Mouse (Mus musculus) embryonic facial prominence, embryonic 12.5 days (tissue): Measurements from ENCODE around the gene Sugp1. TPM values are rescaled to one million over a fixed set of nuclear protein-coding genes. Genes with fewer than 3 reads are reported as not detected.

Source experiments
- ATAC-seq: fragments of 200-750 bp; cut with Nextera tagmentation; 2 replicates; pipeline ENCODE4 v1.8.0; 2017; ENCODE audit not compliant: insufficient number of reproducible peaks, insufficient read depth, low FRiP score, low TSS enrichment
- H3K27ac ChIP-seq: fragments of 300-500 bp; sonication (generic); 2 replicates; pipeline ENCODE4 v1.5.1; 2016; ENCODE audit warnings: mild to moderate bottlenecking
- H3K27me3 ChIP-seq: fragments of 300-500 bp; sonication (generic); 2 replicates; pipeline ENCODE4 v1.6.1; 2016; ENCODE audit warnings: mild to moderate bottlenecking, moderate library complexity
- H3K36me3 ChIP-seq: fragments of 300-500 bp; sonication (generic); 2 replicates; pipeline ENCODE4 v1.6.1; 2016; ENCODE audit warnings: mild to moderate bottlenecking
- H3K4me1 ChIP-seq: fragments of 300-500 bp; sonication (generic); 2 replicates; pipeline ENCODE4 v1.6.1; 2016
- H3K4me2 ChIP-seq: fragments of 300-500 bp; sonication (generic); replicated peaks from 2 replicates; pipeline ENCODE4 v1.6.1; 2016; ENCODE audit warnings: mild to moderate bottlenecking, moderate library complexity
- H3K4me3 ChIP-seq: fragments of 300-500 bp; sonication (generic); 2 replicates; pipeline ENCODE4 v1.5.1; 2016; ENCODE audit warnings: mild to moderate bottlenecking
- H3K9ac ChIP-seq: fragments of 300-500 bp; sonication (generic); 2 replicates; pipeline ENCODE4 v1.6.1; 2016; ENCODE audit warnings: mild to moderate bottlenecking, moderate library complexity
- H3K9me3 ChIP-seq: fragments of 300-500 bp; sonication (generic); 2 replicates; pipeline ENCODE4 v1.6.1; 2016; ENCODE audit warnings: mild to moderate bottlenecking, moderate library complexity
- WGBS: fragments of 180-500 bp; shearing (Covaris S2); methylation state at CpG from one replicate; pipeline ENCODE4 v1.1.7; 2016; 5-methylcytosine and 5-hydroxymethylcytosine counted together
- microRNA-seq: library from miRNA; unstranded; fragments of <30 nt; microRNA quantifications from one replicate; pipeline ENCODE4, GENCODE M21; 2017
- polyA plus RNA-seq: library from polyadenylated mRNA; unstranded; fragments of >200 nt; fragmentation: Nextera tagmentation; extraction: Ambion mirVana; gene quantifications from 2 replicates; pipeline ENCODE4 v1.2.1, GENCODE M21; 2016

Gene Sugp1
- polyA plus RNA-seq, 1 experiment from 2014 or later, result 55.3 TPM

DNA sequence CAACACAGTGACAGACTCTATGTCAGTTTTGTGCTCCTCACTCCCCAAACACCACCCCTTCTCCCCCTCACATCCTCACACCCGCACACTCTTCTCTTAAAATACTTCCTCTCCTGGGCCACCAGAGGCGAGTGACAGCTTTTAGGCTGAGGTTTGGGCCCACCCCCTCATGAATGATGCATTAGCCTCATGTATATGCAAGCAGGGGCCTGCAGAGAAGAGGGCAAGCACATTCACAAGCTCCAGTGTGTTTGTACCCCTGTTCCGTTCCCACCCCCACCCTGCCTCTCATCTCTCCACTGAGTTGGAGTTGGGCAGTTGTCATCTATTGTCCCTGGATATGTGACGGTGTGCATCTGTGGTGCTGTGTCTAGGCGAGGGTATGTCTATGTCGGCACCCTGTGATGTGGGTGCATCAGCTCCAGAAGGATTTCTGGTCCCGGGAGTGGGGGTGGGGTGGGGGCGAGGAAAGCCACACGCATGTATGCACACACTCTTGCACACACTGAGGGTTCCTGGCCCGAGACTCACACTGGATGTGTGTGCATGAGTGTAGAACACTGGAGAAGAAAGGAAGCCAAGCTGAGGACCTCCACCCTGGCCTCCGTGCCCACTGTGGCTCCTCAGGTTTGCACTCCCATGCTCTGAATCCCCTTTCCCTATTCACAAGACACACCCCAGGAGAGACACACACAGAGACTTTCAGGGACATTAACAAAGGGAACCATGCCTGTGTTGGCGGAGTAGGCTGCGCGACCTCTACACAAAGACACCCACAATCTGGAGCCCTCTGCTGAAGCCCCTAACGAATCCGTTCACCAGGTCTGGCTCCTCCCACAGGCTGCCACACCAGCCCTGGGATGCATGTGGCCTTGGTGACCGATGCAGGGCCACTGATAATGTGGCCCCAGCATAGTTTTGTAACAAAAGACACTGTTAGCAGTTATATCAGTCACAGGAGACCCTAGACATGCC, 76.4 kb downstream of the Sugp1 start:
- peaks cover 3% of the 10 kb centered on the region; the same call in 1 of the 2 replicates for H3K4me1 ChIP-seq
- H3K27ac ChIP-seq, result 0 out of 2 replicates have a peak overlapping the region, but pooled peaks have one; percentile 11
- peak overlapping the region; percentile 9; the same call in 1 of the 2 replicates for H3K4me3 ChIP-seq
- H3K27me3 ChIP-seq, result peaks cover 69% of the 10 kb centered on the region
- no peak for ATAC-seq
- H3K36me3 ChIP-seq, result no peaks in the 10 kb centered on the region
- no peaks in the 10 kb centered on the region for H3K9me3 ChIP-seq
- 10% methylated on average over 17 of the region's 17 CpGs for WGBS
- no peak overlapping the region for H3K9ac ChIP-seq
- H3K4me2 ChIP-seq, result peak overlapping the region; percentile 49; the same call in 1 of the 2 replicates

- peak; percentile 68; the same call in 1 of the 2 replicates for ATAC-seq
- peak within 1 kb of the TSS; percentile 40 for H3K9ac ChIP-seq
- 2% methylated on average over 19 of the region's 19 CpGs for WGBS
- H3K4me2 ChIP-seq, result peak within 1 kb of the TSS; percentile 49
- no peak within 1 kb of the TSS for H3K27ac ChIP-seq
- H3K27me3 ChIP-seq, result peaks cover 54% of the 10 kb centered on the region
- H3K36me3 ChIP-seq, result no peaks in the 10 kb centered on the region
- H3K4me1 ChIP-seq, result peaks cover 3% of the 10 kb centered on the region; the same call in 1 of the 2 replicates
- no peaks in the 10 kb centered on the region for H3K9me3 ChIP-seq
- H3K4me3 ChIP-seq, result peak within 1 kb of the TSS; percentile 25
Measured at GRCm38 (mm10) chr8:70120667-70121066, 78.1 kb downstream of the Sugp1 start, which contains the start of gene Ncan. Ncan (minus strand) TSS chr8:70120873.

Small RNA genes within 50 kb of the gene (microRNA-seq; reads per million reads assigned to microRNA genes)
- gene Mir7066, result not detected

Other genes starting within 250 kb of the Sugp1 start
- gene Gmip, start 234.1 kb upstream of the Sugp1 start, polyA plus RNA-seq, result 9.5 and 10.4 TPM in 2 replicates
- gene Lpar2, start 220.4 kb upstream of the Sugp1 start, polyA plus RNA-seq, result 0.88 and 0.92 TPM in 2 replicates
- 13.4 and 16.0 TPM in 2 replicates for gene Pbx4, start 210.3 kb upstream of the Sugp1 start, polyA plus RNA-seq
- 1.2 TPM in 2 replicates for gene Cilp2, start 155.1 kb upstream of the Sugp1 start, polyA plus RNA-seq
- gene Tssk6, start 140.6 kb upstream of the Sugp1 start, polyA plus RNA-seq, result 4.1 and 5.1 TPM in 2 replicates
- 168 and 171 TPM in 2 replicates for gene Ndufa13, start 140.3 kb upstream of the Sugp1 start, polyA plus RNA-seq
- gene Yjefn3, start 140.1 kb upstream of the Sugp1 start, polyA plus RNA-seq, result 4.8 and 4.9 TPM in 2 replicates
- gene Gatad2a, start 46.4 kb upstream of the Sugp1 start, polyA plus RNA-seq, result 49.8 and 63.0 TPM in 2 replicates
- 64.0 and 65.4 TPM in 2 replicates for gene Mau2, start 79 bp upstream of the Sugp1 start, polyA plus RNA-seq
- gene Tm6sf2, start 30.1 kb downstream of the Sugp1 start, polyA plus RNA-seq, result 0.58 and 1.3 TPM in 2 replicates
- 0.04 and 0.06 TPM in 2 replicates for gene Hapln4, start 40.6 kb downstream of the Sugp1 start, polyA plus RNA-seq
- 4.1 and 6.1 TPM in 2 replicates for gene Ncan, start 78.1 kb downstream of the Sugp1 start, polyA plus RNA-seq
- 24.2 and 25.0 TPM in 2 replicates for gene Nr2c2ap, start 88.5 kb downstream of the Sugp1 start, polyA plus RNA-seq
- 25.8 and 28.3 TPM in 2 replicates for gene Rfxank, start 96.3 kb downstream of the Sugp1 start, polyA plus RNA-seq
- 46.5 and 46.7 TPM in 2 replicates for gene Borcs8, start 96.7 kb downstream of the Sugp1 start, polyA plus RNA-seq
- 1.4 and 1.9 TPM in 2 replicates for gene Mef2b, start 96.9 kb downstream of the Sugp1 start, polyA plus RNA-seq
- 65.9 and 72.0 TPM in 2 replicates for gene Tmem161a, start 129.5 kb downstream of the Sugp1 start, polyA plus RNA-seq
- 4.4 and 4.6 TPM in 2 replicates for gene Slc25a42, start 169.5 kb downstream of the Sugp1 start, polyA plus RNA-seq
- 47.5 and 54.0 TPM in 2 replicates for gene Sugp2, start 191.4 kb downstream of the Sugp1 start, polyA plus RNA-seq
- gene Armc6, start 191.7 kb downstream of the Sugp1 start, polyA plus RNA-seq, result 28.7 and 33.3 TPM in 2 replicates
- 89.4 and 89.6 TPM in 2 replicates for gene Homer3, start 240.0 kb downstream of the Sugp1 start, polyA plus RNA-seq